Mouse (Mus musculus) stomach, postnatal 0 days (tissue): ENCODE measurements around the gene Gpld1.

ENCODE experiments used
- CTCF ChIP-seq: IDR thresholded peaks from 2 replicates; pipeline ENCODE4 v1.5.1; 2016; ENCODE audit warnings: antibody characterized with exemption, low read depth, mild to moderate bottlenecking, moderate library complexity
- EP300 ChIP-seq: optimal IDR thresholded peaks from 2 replicates; pipeline ENCODE3; 2016; ENCODE audit warnings: antibody characterized with exemption

DNA sequence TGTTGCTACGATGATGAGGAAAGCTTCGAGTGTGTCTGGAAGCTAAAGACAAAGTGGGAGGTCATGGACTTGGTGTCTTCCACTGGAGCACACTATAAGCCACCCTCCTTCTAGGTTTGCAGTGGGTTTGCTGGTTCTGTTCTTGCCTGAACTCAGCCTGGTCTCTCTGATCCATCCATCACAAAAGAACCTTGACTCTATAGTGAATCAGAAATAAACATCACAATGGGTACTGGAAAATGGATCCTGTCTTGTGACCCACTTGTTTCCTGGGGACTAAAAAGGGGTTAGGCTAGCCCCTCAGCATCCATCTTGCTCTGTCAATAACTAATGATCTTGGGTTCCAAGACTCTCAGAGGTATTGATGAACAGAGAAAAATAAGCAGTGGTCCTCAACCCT lies 41.0 kb upstream of the Gpld1 start:
- TF ChIP-seq CTCF (no peak), EP300 (no peak)
